Mouse (Mus musculus): ENCODE data around the gene Srsf5.

Srsf5 gene

GRCm38 (mm10) chr12:80991806-80992205 lies 46.5 kb downstream of the Srsf5 start:
- in situ Hi-C loops (cut with MboI; ENCODE audit: unreplicated experiment in 2 of 2) = loop anchor here in 1 of 2 experiments (25.0 kb wide), 1 partner anchor 1470 kb away; no protein-coding TSS in a partner anchor

- in situ Hi-C loops (cut with MboI; ENCODE audit: unreplicated experiment in 2 of 2) = loop anchor here in 1 of 2 experiments (25.0 kb wide), 1 partner anchor 1470 kb away; no protein-coding TSS in a partner anchor
Observed at GRCm38 (mm10) chr12:80992540-80993122, 47.3 kb downstream of the Srsf5 start.

DNA sequence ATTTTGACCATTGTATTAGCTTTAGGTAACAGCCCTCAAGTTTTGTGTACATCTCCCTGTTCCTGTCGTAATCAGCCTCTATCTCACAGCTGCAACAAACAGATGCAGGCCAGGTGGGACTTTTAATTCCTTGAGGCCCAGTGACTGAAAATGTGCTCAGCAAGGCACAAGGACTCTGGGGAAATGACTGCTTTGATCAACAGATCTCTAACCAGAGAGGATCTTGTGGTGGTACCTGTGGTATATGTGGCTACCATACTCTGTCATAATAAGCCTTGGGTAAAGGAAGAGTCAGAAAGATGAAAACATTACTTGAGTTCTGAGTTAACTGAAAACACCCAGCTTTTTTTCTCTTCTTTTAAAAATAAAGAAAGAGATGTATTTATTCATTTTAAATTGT lies 48.5 kb downstream of the Srsf5 start:
- in situ Hi-C loops (cut with MboI; ENCODE audit: unreplicated experiment in 2 of 2) = loop anchor here in 1 of 2 experiments (25.0 kb wide), 1 partner anchor 1469 kb away; no protein-coding TSS in a partner anchor

DNA sequence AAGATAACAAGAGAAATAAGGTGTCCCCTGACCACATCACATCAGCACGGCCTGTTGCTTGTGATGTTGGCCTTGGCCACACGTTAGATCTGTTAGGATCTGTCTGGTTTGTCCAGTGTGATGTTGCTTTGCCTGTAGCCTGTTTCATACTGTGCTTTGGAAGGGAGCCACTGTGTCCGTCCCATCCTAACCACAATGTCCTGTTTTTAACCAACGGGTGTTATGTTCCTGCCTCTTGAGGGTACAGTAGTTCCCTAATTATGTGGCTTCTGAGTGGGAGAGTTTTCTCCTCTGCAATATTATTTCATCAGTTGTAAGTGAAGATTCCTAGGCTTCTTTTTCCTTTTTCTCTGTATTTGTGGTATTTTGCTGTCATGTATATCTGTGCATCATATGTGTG lies 50.0 kb downstream of the Srsf5 start:
- in situ Hi-C loops (cut with MboI; ENCODE audit: unreplicated experiment in 2 of 2) = loop anchor here in 1 of 2 experiments (25.0 kb wide), 1 partner anchor 1467 kb away; no protein-coding TSS in a partner anchor

DNA sequence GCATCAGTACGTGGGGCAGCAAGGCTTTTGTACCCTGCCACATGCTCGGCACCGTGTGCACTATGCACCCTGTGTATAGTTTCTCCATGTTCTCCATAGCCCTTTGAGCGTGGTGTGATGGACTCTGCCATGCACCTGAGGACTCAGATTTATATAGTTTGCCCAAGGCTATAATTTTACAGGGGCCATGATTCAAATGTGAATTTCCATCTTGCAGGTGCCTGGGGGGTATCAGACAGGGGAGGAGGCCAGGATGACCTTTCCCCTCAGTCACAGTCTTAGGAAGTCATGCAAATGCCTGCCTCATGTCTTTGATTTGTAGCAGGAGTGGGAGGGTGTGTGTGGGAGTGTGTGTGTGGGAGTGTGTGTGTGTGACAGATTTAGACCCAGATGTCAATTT lies 52.3 kb downstream of the Srsf5 start:
- in situ Hi-C loops (cut with MboI; ENCODE audit: unreplicated experiment in 2 of 2) = loop anchor here in 1 of 2 experiments (25.0 kb wide), 1 partner anchor 1465 kb away; no protein-coding TSS in a partner anchor

DNA sequence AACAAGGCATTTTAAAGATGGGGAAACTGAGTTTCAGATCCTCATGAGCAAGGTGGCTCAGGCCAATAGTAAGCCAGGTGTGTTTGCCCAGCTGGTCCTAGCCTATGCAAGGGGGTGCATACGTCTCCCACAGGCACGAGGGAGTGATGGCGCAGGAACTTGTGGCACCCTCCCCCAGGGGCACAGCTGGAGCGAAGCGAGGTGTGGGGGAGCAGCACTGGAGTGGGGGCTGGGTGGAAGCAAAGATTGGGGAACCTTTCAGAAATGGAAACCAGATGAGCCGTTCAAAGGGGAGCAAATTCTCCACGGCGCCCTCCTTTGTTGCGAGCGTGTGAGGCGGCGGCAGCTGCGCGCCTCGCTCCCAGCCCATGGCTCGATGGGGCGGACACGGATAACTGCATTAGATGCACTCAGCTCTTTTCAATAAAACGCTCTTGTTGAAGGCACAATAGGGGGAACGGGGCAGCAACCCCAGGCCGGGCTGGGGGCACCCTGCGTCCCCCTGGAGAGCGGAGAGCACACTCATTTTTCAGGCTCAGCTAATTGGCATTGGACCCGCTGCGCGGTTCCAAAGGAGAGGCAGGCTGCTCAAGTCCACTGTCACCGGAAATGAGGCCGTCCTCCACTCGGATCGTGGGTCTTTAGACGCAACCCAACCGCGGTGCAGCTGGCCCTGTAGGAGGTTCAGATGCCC lies 53.4 kb downstream of the Srsf5 start:
- in situ Hi-C loops (cut with MboI; ENCODE audit: unreplicated experiment in 2 of 2) = loop anchor here in 1 of 2 experiments (25.0 kb wide), 1 partner anchor 1464 kb away; no protein-coding TSS in a partner anchor

Data from v-Abl transformed pro-B cells (cell line).